Mouse (Mus musculus) lung, embryonic 15.5 days (tissue): ENCODE measurements at regions not wholly inside any gene's neighbourhood (a gene's known extent, or its start where the extent isn't known, plus 50 kb on each side); places are given as distances from the start of the nearest gene placed in this dataset.

ENCODE experiments used
- ATAC-seq: fragments of 200-750 bp; cut with Nextera tagmentation; 2 replicates; pipeline ENCODE4 v1.8.0; 2017; ENCODE audit warnings: moderate number of reproducible peaks, borderline replicate concordance; ENCODE audit not compliant: low FRiP score, low TSS enrichment; ENCODE audit errors: extremely low read depth
- H3K27ac ChIP-seq: fragments of 300-500 bp; sonication (generic); 2 replicates; pipeline ENCODE4 v1.5.1; 2015; ENCODE audit warnings: moderate library complexity, mild to moderate bottlenecking, inconsistent platforms
- H3K27me3 ChIP-seq: fragments of 300-500 bp; sonication (generic); 2 replicates; pipeline ENCODE4 v1.6.1; 2015; ENCODE audit warnings: inconsistent platforms
- H3K36me3 ChIP-seq: fragments of 300-500 bp; sonication (generic); 2 replicates; pipeline ENCODE4 v1.6.1; 2015; ENCODE audit warnings: inconsistent platforms
- H3K4me1 ChIP-seq: fragments of 300-500 bp; sonication (generic); 2 replicates; pipeline ENCODE4 v1.6.1; 2015; ENCODE audit warnings: inconsistent platforms
- H3K4me2 ChIP-seq: fragments of 300-500 bp; sonication (generic); 2 replicates; pipeline ENCODE4 v1.6.1; 2015; ENCODE audit warnings: inconsistent platforms, mild to moderate bottlenecking, moderate library complexity
- H3K4me3 ChIP-seq: fragments of 300-500 bp; sonication (generic); 2 replicates; pipeline ENCODE4 v1.5.1; 2015; ENCODE audit warnings: mild to moderate bottlenecking, inconsistent platforms
- H3K9ac ChIP-seq: fragments of 300-500 bp; sonication (generic); 2 replicates; pipeline ENCODE4 v1.6.1; 2015; ENCODE audit warnings: inconsistent platforms
- H3K9me3 ChIP-seq: fragments of 300-500 bp; sonication (generic); 2 replicates; pipeline ENCODE4 v1.6.1; 2016; ENCODE audit warnings: inconsistent platforms
- WGBS: fragments of 180-500 bp; shearing (Covaris S2); methylation state at CpG from one replicate; pipeline ENCODE4 v1.1.7; 2015; 5-methylcytosine and 5-hydroxymethylcytosine counted together

GRCm38 (mm10) chr8:50387189-50387588, 1543.4 kb upstream of the Tenm3 start:
- Histone ChIP-seq H3K4me2 (no peak overlapping the region), H3K4me3 (no peak overlapping the region), H3K4me1 (no peaks in the 10 kb centered on the region), H3K9ac (no peak overlapping the region), H3K27ac (no peak overlapping the region), H3K9me3 (no peaks in the 10 kb centered on the region), H3K36me3 (no peaks in the 10 kb centered on the region), H3K27me3 (no peaks in the 10 kb centered on the region)
- no peak for ATAC-seq
- WGBS: 78% methylated on average over 7 of the region's 7 CpGs

GRCm38 (mm10) chr8:50383697-50384096, 1539.9 kb upstream of the Tenm3 start:
- WGBS: 80% methylated on average over 2 of the region's 2 CpGs
- Histone ChIP-seq H3K27me3 (no peaks in the 10 kb centered on the region), H3K9ac (no peak overlapping the region), H3K36me3 (no peaks in the 10 kb centered on the region), H3K9me3 (no peaks in the 10 kb centered on the region), H3K4me3 (no peak overlapping the region), H3K4me2 (no peak overlapping the region), H3K27ac (no peak overlapping the region), H3K4me1 (no peaks in the 10 kb centered on the region)
- no peak for ATAC-seq

- no peak overlapping the region for H3K9ac ChIP-seq
- no peak overlapping the region for H3K4me2 ChIP-seq
- no peaks in the 10 kb centered on the region for H3K4me1 ChIP-seq
- H3K4me3 ChIP-seq: no peak overlapping the region
- no peak overlapping the region for H3K27ac ChIP-seq
- WGBS: 37% methylated on average over 4 of the region's 4 CpGs
- no peaks in the 10 kb centered on the region for H3K9me3 ChIP-seq
- H3K27me3 ChIP-seq: no peaks in the 10 kb centered on the region
- no peak for ATAC-seq
- no peaks in the 10 kb centered on the region for H3K36me3 ChIP-seq
These were observed 1536.0 kb upstream of the Tenm3 start for GRCm38 (mm10) chr8:50379745-50380144.

GRCm38 (mm10) chr8:50373790-50374189, 1530.0 kb upstream of the Tenm3 start:
- Histone ChIP-seq H3K27ac (no peak overlapping the region), H3K27me3 (no peaks in the 10 kb centered on the region), H3K9ac (no peak overlapping the region), H3K4me2 (no peak overlapping the region), H3K9me3 (no peaks in the 10 kb centered on the region), H3K4me1 (no peaks in the 10 kb centered on the region), H3K4me3 (no peak overlapping the region), H3K36me3 (no peaks in the 10 kb centered on the region)
- no peak for ATAC-seq
- WGBS: 85% methylated on average over 2 of the region's 2 CpGs

- H3K9me3 ChIP-seq: no peaks in the 10 kb centered on the region
- no peak for ATAC-seq
- H3K36me3 ChIP-seq: no peaks in the 10 kb centered on the region
- H3K27ac ChIP-seq: no peak overlapping the region
- H3K9ac ChIP-seq: no peak overlapping the region
- no peak overlapping the region for H3K4me2 ChIP-seq
- no peaks in the 10 kb centered on the region for H3K4me1 ChIP-seq
- no peaks in the 10 kb centered on the region for H3K27me3 ChIP-seq
- WGBS: 71% methylated on average over 3 of the region's 3 CpGs
- H3K4me3 ChIP-seq: no peak overlapping the region
These were observed 1482.7 kb upstream of the Tenm3 start for GRCm38 (mm10) chr8:50326485-50326884.

- ATAC-seq: no peak
- WGBS: 29% methylated on average over 7 of the region's 7 CpGs
- Histone ChIP-seq H3K4me2 (no peak overlapping the region), H3K27ac (no peak overlapping the region), H3K9me3 (no peaks in the 10 kb centered on the region), H3K4me3 (no peak overlapping the region), H3K36me3 (no peaks in the 10 kb centered on the region), H3K9ac (no peak overlapping the region), H3K27me3 (no peaks in the 10 kb centered on the region), H3K4me1 (no peaks in the 10 kb centered on the region)
These were observed 1477.7 kb upstream of the Tenm3 start for GRCm38 (mm10) chr8:50321356-50321963.

GRCm38 (mm10) chr8:50316641-50317040, 1472.9 kb upstream of the Tenm3 start:
- no peak for ATAC-seq
- WGBS: 48% methylated on average over 1 of the region's 1 CpGs
- H3K9ac ChIP-seq: no peak overlapping the region

GRCm38 (mm10) chr8:50310308-50310707, 1466.6 kb upstream of the Tenm3 start:
- H3K27ac ChIP-seq: no peak overlapping the region
- H3K9me3 ChIP-seq: no peaks in the 10 kb centered on the region
- 69% methylated on average over 3 of the region's 3 CpGs for WGBS
- H3K4me2 ChIP-seq: no peak overlapping the region
- no peak overlapping the region for H3K4me3 ChIP-seq
- no peak for ATAC-seq
- no peaks in the 10 kb centered on the region for H3K27me3 ChIP-seq
- no peaks in the 10 kb centered on the region for H3K4me1 ChIP-seq
- H3K9ac ChIP-seq: no peak overlapping the region
- H3K36me3 ChIP-seq: no peaks in the 10 kb centered on the region

More at GRCm38 (mm10) chr8:50316641-50317040, 1472.9 kb upstream of the Tenm3 start:
- H3K9me3 ChIP-seq: no peaks in the 10 kb centered on the region
- H3K4me3 ChIP-seq: no peak overlapping the region
- no peak overlapping the region for H3K4me2 ChIP-seq
- no peaks in the 10 kb centered on the region for H3K36me3 ChIP-seq
- no peaks in the 10 kb centered on the region for H3K4me1 ChIP-seq
- H3K27me3 ChIP-seq: no peaks in the 10 kb centered on the region
- no peak overlapping the region for H3K27ac ChIP-seq

GRCm38 (mm10) chr8:50300316-50300715, 1456.6 kb upstream of the Tenm3 start:
- Histone ChIP-seq H3K27ac (no peak overlapping the region), H3K4me2 (no peak overlapping the region), H3K9ac (no peak overlapping the region), H3K4me1 (no peaks in the 10 kb centered on the region), H3K27me3 (no peaks in the 10 kb centered on the region), H3K9me3 (no peaks in the 10 kb centered on the region), H3K36me3 (no peaks in the 10 kb centered on the region), H3K4me3 (no peak overlapping the region)
- no peak for ATAC-seq
- WGBS: 58% methylated on average over 6 of the region's 6 CpGs

GRCm38 (mm10) chr8:50293501-50293900, 1449.8 kb upstream of the Tenm3 start:
- WGBS: 4% methylated on average over 4 of the region's 4 CpGs
- peak; percentile 62; the same call in 1 of the 2 replicates for ATAC-seq
- no peak overlapping the region for H3K27ac ChIP-seq
- no peak overlapping the region for H3K9ac ChIP-seq
- no peaks in the 10 kb centered on the region for H3K9me3 ChIP-seq
- H3K4me3 ChIP-seq: no peak overlapping the region
- H3K4me1 ChIP-seq: no peaks in the 10 kb centered on the region
- H3K36me3 ChIP-seq: no peaks in the 10 kb centered on the region
- no peak overlapping the region for H3K4me2 ChIP-seq
- no peaks in the 10 kb centered on the region for H3K27me3 ChIP-seq

GRCm38 (mm10) chr8:50292158-50292557, 1448.4 kb upstream of the Tenm3 start:
- Histone ChIP-seq H3K9ac (no peak overlapping the region), H3K27me3 (no peaks in the 10 kb centered on the region), H3K9me3 (no peaks in the 10 kb centered on the region), H3K27ac (no peak overlapping the region), H3K4me2 (no peak overlapping the region), H3K4me1 (no peaks in the 10 kb centered on the region), H3K4me3 (no peak overlapping the region), H3K36me3 (no peaks in the 10 kb centered on the region)
- 37% methylated on average over 7 of the region's 7 CpGs for whole genome bisulfite sequencing
- no peak for ATAC-seq

GRCm38 (mm10) chr8:50276346-50276745, 1432.6 kb upstream of the Tenm3 start:
- Histone ChIP-seq H3K27ac (no peak overlapping the region), H3K36me3 (no peaks in the 10 kb centered on the region), H3K27me3 (no peaks in the 10 kb centered on the region), H3K9ac (no peak overlapping the region), H3K4me1 (no peaks in the 10 kb centered on the region), H3K9me3 (no peaks in the 10 kb centered on the region), H3K4me2 (no peak overlapping the region), H3K4me3 (no peak overlapping the region)
- ATAC-seq: no peak
- 74% methylated on average over 1 of the region's 1 CpGs for WGBS

- WGBS: 51% methylated on average over 4 of the region's 4 CpGs
- H3K4me1 ChIP-seq: no peaks in the 10 kb centered on the region
- H3K4me3 ChIP-seq: no peak overlapping the region
- no peaks in the 10 kb centered on the region for H3K27me3 ChIP-seq
- H3K27ac ChIP-seq: no peak overlapping the region
- no peaks in the 10 kb centered on the region for H3K9me3 ChIP-seq
- H3K9ac ChIP-seq: no peak overlapping the region
- ATAC-seq: no peak
- no peaks in the 10 kb centered on the region for H3K36me3 ChIP-seq
- H3K4me2 ChIP-seq: no peak overlapping the region
These were observed 1421.0 kb upstream of the Tenm3 start for GRCm38 (mm10) chr8:50264757-50265156.
